ENCODE assay signal across 26 mouse cellular contexts in the genomic region with DNA sequence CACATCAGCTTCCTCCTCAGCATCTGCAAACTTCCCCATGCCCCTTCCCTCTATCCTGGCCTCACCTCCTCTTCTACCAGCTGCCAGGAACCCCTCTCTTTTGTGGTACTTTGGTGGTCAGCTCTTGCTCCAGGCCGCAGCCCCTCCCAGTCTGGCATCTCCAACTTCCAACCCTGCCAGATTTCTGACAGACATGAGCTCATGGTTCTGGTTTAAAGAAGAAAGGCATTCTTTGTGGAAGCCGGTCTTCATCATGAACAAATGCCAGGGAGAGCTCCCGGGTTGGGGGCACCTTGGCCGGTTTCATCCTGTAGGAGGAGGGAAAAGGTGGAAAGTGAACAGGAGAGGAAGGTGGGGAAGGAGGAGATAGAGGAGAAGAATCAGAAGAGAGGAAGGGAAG. TPM values are rescaled to one million over a fixed set of nuclear protein-coding genes. Genes with fewer than 3 reads are reported as not detected.
"Had no signal": no experiment of that assay in that cellular context is flagged by ENCODE, and none has a peak within 500 bp of the region (broad histone marks: within the 10 kb centered on the region; RNA-seq: fewer than 3 reads in every experiment).

No protein-coding gene starts in this region.

- H3K9me3 ChIP-seq: limb, embryonic 12.5 days; limb, embryonic 15.5 days; midbrain, embryonic 12.5 days; neural tube, embryonic 12.5 days; neural tube, embryonic 15.5 days had no signal

- H3K36me3 ChIP-seq: limb, embryonic 12.5 days; limb, embryonic 15.5 days; midbrain, embryonic 12.5 days; neural tube, embryonic 12.5 days; neural tube, embryonic 15.5 days had no signal

- H3K4me3 ChIP-seq: layer of hippocampus, adult 2 months; left cerebral cortex, adult 2 months; limb, embryonic 12.5 days; limb, embryonic 15.5 days; midbrain, embryonic 12.5 days; neural tube, embryonic 12.5 days; neural tube, embryonic 15.5 days had no signal

- H3K4me2 ChIP-seq: limb, embryonic 12.5 days; limb, embryonic 15.5 days; liver, embryonic 11.5 days; lung, embryonic 14.5 days; midbrain, embryonic 12.5 days; neural tube, embryonic 12.5 days; neural tube, embryonic 15.5 days had no signal

- H3K27ac ChIP-seq: kidney, postnatal 0 days; layer of hippocampus, adult 2 months; left cerebral cortex, adult 2 months; limb, embryonic 12.5 days; limb, embryonic 15.5 days; liver, embryonic 14.5 days; midbrain, embryonic 12.5 days; neural tube, embryonic 12.5 days; neural tube, embryonic 15.5 days; stomach, postnatal 0 days had no signal

- H3K9ac ChIP-seq: limb, embryonic 12.5 days; limb, embryonic 15.5 days; liver, embryonic 14.5 days; liver, postnatal 0 days; lung, embryonic 14.5 days; midbrain, embryonic 12.5 days; neural tube, embryonic 12.5 days; neural tube, embryonic 15.5 days had no signal

- ATAC-seq: liver, postnatal 0 days had no signal

- DNase-seq: kidney, adult 2 months; kidney, postnatal 25 days; layer of hippocampus, adult 9-11 months; liver, postnatal 0 days; lung, embryonic 14.5 days; lung, postnatal 14 days; lung, postnatal 4 days; right cerebral cortex, adult 18-20 months; right cerebral cortex, postnatal 14 days; right cerebral cortex, postnatal 4 days; thymus, adult 2 months; thymus, postnatal 14 days; thymus, postnatal 4 days had no signal

RNA-seq across cellular contexts. Expression of a gene that starts 4.0 kb away (rescaled TPM):
- total RNA-seq: megakaryocyte progenitor cell, adult 5-6 weeks; megakaryocyte-erythroid progenitor cell, adult 5-6 weeks had no signal
